Mouse (Mus musculus): ENCODE results near the gene Fam222b.
"Not testable (repeated sequence)": the region's sequence is repeated elsewhere in the genome, so short reads cannot be mapped to it uniquely, and the experiment has no call there.

The Fam222b gene

DNA sequence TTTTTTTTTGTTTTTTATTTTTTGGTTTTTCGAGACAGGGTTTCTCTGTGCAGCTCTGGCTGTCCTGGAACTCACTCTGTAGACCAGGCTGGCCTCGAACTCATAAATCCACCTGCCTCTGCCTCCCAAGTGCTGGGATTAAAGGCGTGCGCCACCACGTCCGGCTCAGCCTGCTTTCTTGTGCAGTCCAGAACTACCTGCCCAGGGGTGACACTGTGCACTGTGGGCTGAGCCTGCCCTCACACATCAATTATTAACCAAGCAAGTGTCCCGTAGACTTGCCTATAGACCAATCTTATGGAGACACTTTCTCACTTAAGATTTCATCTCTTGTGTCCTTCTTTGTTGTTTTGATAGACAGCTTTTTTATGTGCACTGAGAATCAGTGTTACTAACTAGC, 40.9 kb downstream of the Fam222b start:
- not testable (repeated sequence) for DNase-seq (ENCODE audit: extremely low spot score, low spot score)

DNA sequence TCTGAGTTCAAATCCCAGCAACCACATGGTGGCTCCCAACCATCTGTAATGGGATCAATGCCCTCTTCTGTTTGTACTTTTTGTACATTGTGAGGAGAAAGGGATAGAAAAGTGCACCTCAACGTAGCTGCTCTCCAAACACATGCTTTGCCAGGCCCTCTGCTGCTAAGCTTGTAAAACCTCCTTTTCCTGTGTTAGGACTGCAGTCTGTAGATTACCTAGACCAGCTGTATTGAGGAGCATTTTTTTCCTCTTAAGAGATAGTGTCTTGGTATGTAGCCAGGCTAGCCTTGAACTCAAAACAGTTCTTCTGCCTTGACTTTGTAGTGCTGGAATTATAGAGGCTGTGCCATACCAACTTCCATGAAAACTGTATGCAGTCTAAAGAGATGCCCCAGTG, 41.7 kb downstream of the Fam222b start:
- no peak for DNase-seq (ENCODE audit: extremely low spot score, low spot score)

- DNase-seq (ENCODE audit: extremely low spot score, low spot score), result no peak
Measured at GRCm38 (mm10) chr11:78137584-78137983, 43.1 kb downstream of the Fam222b start.

DNA sequence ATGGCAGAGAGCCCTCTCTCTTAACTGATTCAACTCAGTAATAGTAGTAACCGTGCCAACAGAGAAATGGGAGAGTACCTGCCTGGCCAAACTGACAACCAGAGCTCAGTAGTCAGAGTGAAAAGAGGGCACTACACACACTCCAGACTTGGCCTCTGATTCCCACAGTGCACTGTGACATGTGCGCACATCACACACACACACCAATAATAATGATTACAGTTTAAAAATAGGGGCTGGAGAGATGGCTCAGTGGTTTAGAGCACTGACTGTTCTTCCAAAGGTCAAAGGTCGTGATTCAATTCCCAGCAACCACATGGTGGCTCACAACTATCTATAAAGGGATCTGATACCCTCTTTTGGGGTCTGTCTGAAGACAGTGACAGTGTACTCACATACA, 43.6 kb downstream of the Fam222b start:
- no peak for DNase-seq (ENCODE audit: extremely low spot score, low spot score)

DNA sequence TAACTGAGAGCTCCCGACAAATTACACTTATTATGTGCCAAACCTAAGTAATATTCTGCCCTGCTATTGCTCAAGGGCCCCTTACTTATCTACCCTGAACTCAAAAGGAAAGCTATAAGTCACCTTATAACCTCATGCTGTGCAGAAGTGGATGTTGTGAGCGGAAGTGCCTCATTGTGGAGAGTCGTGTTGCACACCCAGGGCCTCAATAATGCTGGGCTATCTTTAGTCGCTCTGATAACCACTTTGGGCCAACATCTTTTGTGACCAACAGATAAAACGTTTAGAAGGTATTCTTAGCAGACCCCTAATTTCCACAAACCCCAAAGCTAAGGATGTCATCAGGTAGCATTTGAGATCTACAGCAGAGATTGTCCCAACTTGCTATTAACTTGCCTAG, 46.2 kb downstream of the Fam222b start:
- DNase-seq (ENCODE audit: extremely low spot score, low spot score), result no peak

GRCm38 (mm10) chr11:78143520-78143919, 49.1 kb downstream of the Fam222b start:
- DNase-seq (ENCODE audit: extremely low spot score, low spot score), result no peak

DNA sequence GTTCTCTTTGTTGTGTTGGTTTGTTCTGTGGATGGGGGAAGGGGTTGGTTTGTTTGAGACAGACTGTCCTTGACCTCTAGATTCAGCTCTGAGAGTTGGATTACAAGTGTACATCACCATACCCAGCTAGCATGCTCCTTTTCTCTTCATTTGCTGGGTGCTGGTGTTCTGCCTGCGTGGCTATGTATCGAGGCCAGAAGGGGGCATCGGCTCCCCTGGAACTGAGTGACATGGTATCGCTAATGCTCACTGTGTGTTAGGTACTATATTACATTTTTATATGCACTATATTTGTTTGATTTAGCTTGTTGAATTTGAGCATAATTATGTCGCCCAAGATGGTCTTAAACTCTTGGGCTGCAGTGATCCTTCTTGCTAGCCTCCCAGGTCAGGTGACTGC, 51.7 kb downstream of the Fam222b start:
- DNase-seq (ENCODE audit: extremely low spot score, low spot score), result no peak

DNA sequence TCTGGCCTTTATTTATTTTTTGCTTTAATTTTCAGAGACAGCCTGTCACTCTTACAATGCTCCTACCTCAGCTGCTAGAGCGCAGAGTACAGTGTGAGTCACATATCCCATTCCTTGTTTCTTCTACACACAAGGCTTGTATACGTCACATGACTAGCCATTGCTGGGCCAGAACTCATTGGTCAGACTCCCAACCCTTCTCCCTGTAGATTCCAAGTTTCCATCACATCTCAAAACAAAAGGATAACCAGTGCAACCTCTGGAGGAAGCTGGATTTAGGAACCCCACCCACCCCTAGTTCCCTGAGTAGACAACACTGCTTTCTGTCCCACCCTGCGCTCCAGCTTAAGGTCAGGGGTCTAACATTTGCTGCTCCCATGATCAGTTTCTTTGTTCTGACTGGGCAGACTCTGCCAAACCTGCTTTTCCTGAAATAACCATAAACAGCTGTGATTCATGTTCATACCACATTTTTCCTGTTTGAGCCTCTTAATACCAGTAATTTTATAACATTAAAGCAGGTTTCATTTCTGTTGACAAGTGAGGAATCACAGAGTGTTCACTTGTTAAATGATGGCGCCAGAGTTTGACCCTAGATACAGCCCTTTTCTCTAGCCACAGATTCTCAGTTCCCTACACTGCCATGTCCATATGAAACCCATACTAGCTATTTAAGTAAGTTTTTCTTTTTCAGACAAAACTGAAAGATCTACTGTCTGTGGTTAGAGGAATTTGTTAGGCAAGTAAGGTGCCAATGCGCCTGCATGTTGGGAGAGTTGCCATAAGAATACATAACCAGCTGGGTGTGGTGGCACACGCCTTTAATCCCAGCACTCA, 52.5 kb downstream of the Fam222b start:
- DNase-seq (ENCODE audit: extremely low spot score, low spot score), result no peak

GRCm38 (mm10) chr11:78151161-78151560, 56.7 kb downstream of the Fam222b start:
- DNase-seq (ENCODE audit: extremely low spot score, low spot score), result no peak

DNA sequence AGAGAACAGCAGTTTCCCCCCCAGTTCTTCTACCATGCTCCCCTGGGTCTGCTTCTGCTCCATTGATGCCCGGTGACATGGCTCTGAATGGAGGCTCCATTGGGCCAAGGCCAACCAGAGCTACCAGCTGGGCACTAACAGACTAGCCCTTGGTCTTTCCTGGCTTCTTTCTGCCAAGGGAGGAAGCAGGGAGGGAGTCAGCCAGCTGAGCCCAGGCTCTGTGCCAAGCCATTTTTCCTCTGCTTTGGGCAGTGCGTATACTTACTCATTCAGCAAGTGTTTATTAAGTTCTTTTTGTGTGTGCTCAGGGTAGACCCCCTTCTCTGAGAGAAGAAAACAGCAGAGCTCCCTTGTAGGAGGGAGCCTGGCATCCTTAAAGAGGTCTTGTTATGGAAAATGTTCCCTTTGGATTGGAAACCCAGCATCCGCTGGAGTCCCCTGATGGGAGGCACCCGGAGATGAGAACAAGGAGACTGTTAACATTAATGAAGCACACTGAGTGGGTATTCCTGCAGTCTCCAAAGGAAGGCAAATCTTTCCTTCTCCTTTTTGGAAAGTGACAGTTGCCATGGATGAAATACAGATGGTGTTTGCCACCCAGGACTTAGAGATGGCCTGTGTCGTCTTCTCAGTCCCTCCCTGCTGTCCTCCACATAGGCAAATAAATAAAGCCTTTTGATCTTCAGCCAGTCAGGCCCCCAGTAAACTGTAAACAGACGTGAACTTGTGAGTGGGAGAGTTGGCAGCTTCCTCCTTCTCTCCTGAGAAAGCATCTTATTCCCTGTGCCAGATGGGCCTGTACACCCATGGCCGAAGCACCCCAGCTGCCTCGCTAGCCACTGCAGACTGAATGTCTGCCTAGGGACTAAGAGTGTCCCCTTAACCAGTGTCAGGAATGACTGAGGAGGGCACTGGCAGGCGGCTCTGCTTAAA, 58.1 kb downstream of the Fam222b start:
- no peak for DNase-seq (ENCODE audit: extremely low spot score, low spot score)

DNA sequence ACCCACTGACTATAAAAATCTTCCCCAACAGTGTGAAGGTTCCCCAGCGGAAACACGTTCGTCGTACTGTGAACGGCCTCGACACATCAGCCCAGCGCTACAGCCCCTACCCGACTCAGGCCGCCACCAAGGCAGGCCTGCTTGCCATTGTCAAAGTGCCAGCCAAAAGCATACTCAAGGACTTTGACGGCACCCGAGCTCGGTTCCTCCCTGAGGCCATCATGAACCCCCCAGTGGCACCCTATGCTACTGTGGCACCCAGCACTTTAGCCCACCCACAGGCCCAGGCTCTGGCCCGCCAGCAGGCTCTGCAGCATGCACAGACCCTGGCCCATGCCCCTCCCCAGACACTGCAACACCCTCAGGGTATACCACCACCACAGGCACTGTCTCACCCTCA, 59.3 kb downstream of the Fam222b start:
- no peak for DNase-seq (ENCODE audit: extremely low spot score, low spot score)

- no peak for DNase-seq (ENCODE audit: extremely low spot score, low spot score)
Measured at GRCm38 (mm10) chr11:78155674-78156073, 61.2 kb downstream of the Fam222b start.

- no peak for DNase-seq (ENCODE audit: extremely low spot score, low spot score)
Measured at GRCm38 (mm10) chr11:78156156-78156699, 61.8 kb downstream of the Fam222b start.

- peak; percentile 72 for DNase-seq (ENCODE audit: extremely low spot score, low spot score)
Measured at GRCm38 (mm10) chr11:78159096-78159495, 64.6 kb downstream of the Fam222b start.

- DNase-seq (ENCODE audit: extremely low spot score, low spot score), result no peak
Measured at GRCm38 (mm10) chr11:78159557-78159956, 65.1 kb downstream of the Fam222b start.

- DNase-seq (ENCODE audit: extremely low spot score, low spot score), result no peak
Measured at GRCm38 (mm10) chr11:78160171-78160570, 65.7 kb downstream of the Fam222b start.

- no peak for DNase-seq (ENCODE audit: extremely low spot score, low spot score)
Measured at GRCm38 (mm10) chr11:78160675-78161074, 66.2 kb downstream of the Fam222b start.

GRCm38 (mm10) chr11:78161169-78161568, 66.7 kb downstream of the Fam222b start:
- no peak for DNase-seq (ENCODE audit: extremely low spot score, low spot score)

DNA sequence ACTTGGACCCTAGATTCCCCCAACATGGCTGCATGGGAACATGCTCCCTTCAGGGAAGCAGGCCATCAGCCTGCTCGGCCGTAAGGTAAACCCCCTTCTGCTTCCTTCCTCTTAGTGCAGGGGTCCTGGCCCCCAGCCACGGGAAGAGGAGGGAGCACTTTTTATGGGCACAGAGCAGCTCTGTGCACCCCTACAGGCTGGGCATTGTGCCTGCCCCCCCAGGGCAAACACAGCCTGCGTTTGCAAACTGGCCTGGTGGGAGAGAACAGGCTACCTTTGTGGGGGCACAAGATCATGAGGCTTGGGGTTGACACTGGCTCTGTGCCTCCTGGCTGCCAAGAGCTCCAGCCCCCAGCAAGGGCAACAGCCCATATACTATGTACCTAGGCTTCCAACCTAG, 67.5 kb downstream of the Fam222b start:
- DNase-seq (ENCODE audit: extremely low spot score, low spot score), result no peak

DNA sequence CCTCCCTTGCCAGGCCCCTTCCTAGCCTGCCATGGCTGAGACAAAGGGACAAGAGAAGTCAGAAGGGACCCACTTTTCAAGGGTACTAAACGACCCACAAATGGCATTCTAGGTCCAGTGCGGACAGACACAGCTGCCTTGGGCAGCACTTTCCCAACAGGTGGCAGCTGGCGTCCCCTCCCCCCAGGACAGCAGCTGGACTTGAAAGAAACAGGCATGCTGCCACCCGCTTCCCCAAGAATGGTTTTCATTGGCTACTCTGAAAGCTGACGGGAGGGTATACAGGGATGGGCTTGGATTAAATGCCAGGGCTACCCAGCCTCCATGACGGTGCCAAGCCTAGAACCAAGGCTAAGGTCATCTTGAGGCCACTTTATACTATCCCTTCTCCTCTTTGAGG, 68.0 kb downstream of the Fam222b start:
- no peak for DNase-seq (ENCODE audit: extremely low spot score, low spot score)

DNA sequence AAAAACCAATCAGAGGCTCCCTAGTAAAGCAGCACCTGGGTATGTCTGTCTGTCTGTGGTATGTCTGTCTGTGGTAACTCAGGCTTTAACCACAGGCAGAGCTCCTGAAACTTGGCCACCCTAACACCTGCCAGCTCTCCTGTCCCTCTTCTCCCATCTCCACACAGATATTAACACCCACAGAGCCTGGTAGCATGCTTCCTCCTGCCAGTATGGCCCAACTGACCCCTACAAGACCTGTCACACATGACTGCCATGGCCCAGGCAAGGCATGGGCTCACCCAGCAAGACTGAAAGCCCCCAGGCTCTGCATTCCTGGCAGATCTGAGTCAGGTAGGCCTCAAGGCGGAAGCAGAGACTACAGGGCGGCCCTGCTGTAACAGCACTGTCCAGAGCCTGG, 68.6 kb downstream of the Fam222b start:
- no peak for DNase-seq (ENCODE audit: extremely low spot score, low spot score)

Data from neural tube, embryonic 10.5 days (tissue).